Mouse (Mus musculus) lung, postnatal 14 days (tissue): Measurements from ENCODE around the gene Pex16.
"Not testable (repeated sequence)": the region's sequence is repeated elsewhere in the genome, so short reads cannot be mapped to it uniquely, and the experiment has no call there.

Experiments used
- DNase-seq: peaks from one replicate; pipeline ENCODE4 v3.0.0; 2021

Pex16 gene

DNA sequence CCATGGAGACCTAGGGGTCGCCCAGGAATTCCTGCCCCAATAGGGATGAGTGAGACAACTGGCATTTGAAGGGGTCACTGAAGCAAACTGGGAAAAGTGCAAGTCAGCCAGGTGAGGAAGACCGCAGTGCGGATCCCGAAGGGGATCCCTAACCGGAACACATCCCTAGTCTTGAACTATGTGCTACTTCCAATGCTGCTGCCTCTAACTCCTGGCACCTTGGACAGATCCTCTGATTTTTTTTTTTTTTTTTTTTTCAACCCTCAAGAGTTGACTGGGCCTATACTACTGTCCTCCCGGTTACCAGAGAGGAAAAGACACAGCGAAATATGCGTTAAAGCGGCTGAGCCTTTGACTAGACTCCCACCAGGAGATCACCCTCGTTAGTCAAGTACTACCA is 15.2 kb downstream of the Pex16 start:
- no peak for DNase-seq

GRCm38 (mm10) chr2:92390206-92390930 is 15.9 kb downstream of the Pex16 start:
- DNase-seq: peak; percentile 53

- no peak for DNase-seq
Observed at GRCm38 (mm10) chr2:92391116-92391515, 16.6 kb downstream of the Pex16 start.

GRCm38 (mm10) chr2:92391703-92392317 is 17.3 kb downstream of the Pex16 start:
- DNase-seq: no peak

DNA sequence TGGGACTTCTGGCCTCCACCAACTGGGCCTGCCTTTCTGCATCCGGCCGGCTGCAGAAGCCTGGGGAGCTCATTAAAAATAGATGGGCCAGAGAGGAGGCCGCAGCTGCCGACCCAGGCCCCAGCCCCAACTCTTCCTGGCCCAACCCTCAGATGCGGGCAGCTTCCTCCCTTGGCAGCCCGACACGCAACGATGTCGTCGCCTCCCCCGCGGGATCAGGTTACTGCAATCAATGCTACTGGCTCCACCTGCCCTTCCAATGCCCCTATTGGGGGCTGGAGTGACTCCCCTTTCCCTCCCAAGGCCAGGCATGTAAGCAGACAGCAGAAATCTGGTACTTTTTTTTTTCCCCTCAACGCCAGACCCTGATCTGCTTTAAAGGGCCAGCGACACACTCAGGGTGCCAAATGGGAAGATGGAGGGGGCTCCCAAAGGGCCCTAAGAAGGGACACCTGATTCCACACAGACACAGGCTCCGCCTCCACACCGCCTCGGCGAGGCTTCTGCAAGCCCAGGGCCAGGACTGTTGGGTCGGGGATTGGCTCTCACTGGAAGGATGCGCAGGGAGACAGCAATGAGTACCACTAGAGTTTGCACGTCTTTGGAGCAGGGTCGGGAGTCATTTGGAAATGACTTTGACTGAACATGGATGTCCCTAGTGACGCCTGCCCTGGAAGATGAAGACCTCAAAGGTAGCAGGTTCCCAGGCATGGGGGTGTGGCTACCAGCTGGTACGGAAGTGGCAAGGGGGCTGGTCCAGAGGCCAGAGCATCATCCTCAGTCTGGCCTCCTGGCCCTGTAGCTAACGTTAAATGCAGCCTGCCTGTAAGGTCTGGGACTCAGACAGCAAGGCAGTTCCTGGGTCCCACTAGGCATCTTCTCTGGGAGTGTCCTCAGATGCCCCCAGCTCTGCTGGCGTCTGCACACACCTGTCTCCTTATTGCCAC is 18.1 kb downstream of the Pex16 start:
- DNase-seq: no peak

- DNase-seq: no peak
Observed at GRCm38 (mm10) chr2:92395535-92395934, 21.1 kb downstream of the Pex16 start.

DNA sequence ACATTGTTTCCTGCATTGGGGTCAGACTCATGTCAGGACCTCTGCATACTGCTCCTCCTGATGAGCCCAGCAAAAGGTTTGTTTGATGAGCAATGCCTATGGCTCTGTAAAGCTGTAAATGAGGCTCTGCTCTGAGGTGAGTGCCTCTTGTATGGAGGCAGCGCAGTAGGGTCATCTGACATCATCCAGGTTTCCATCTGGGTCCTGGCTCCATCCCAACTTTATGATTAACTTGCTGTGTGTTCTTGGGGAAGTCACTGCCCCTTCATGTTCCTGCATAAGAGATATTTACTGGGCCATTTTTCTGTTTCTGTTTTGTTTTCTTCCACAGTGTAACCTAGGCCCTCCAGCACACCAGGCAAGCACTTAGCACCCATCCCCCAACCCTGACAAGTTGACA is 23.0 kb downstream of the Pex16 start:
- DNase-seq: no peak

- not testable (repeated sequence) for DNase-seq
Observed at GRCm38 (mm10) chr2:92399877-92400276, 25.4 kb downstream of the Pex16 start.

GRCm38 (mm10) chr2:92400682-92401081 is 26.2 kb downstream of the Pex16 start:
- no peak for DNase-seq

GRCm38 (mm10) chr2:92401091-92401561 is 26.6 kb downstream of the Pex16 start, which contains the start of gene Mapk8ip1:
Mapk8ip1 (minus strand) TSS chr2:92401263.
- DNase-seq: no peak

- DNase-seq: no peak
Observed at GRCm38 (mm10) chr2:92402591-92403326, 28.3 kb downstream of the Pex16 start.

GRCm38 (mm10) chr2:92403776-92404319 is 29.4 kb downstream of the Pex16 start:
- no peak for DNase-seq

DNA sequence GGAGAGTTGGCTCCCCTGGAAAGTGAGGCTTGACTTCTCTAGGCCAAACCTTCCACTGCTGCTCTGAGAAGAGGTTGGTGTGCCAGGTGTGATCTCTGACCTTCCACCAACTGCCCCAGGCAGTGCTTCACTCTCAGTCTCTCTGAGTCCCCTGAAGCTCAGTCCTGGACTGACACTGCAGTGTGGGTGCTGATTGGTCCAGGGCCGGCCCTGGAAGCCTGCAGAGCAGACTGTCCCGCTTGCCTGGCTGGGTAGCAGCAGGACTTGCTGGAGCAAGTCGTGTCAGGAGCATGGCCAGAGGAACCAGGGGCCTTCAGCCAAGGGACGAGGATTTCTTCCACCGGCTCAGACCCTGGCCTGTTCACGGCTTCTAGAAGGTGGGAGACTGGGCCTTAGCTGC is 30.3 kb downstream of the Pex16 start:
- no peak for DNase-seq

DNA sequence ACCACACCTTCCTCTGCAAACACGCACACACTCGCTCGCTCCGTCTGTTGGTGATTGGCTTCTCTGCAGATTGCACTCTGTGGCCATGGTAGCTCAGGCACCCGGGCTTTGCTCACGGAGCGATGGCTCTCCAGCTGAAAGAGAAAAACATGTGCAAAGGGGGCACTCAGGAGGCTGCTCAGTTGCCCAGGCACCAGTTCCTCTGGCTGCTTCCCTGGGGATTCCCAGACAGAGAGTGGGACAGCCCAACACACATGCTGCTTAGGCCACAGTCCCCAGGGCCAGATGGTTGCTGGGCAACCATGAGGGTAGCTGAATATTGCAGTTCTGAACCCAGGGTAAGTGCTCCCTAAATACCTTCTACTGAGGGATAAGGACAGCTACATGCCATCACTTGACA is 31.2 kb downstream of the Pex16 start:
- DNase-seq: no peak

GRCm38 (mm10) chr2:92408309-92409045 is 34.0 kb downstream of the Pex16 start:
- DNase-seq: no peak

DNA sequence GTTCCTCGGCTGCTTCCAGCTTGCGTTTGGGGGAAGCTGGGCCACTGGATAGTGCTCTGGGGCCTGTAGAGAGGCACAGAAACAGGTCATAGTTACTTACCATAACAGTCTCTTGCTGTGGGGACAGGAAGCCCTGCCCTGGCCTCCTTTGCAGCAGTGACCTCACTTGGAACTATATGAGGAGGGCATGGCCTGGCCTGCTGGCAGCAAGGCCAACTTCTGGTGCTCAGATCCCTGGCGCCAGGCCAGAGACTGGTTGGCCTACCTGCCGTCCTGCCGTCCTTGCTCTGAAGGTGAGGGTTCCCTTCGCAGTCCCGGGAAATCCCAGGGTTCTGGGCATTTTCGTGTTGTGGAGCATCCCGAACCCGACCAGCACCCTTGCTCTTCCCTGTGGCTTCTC is 37.2 kb downstream of the Pex16 start:
- DNase-seq: no peak

DNA sequence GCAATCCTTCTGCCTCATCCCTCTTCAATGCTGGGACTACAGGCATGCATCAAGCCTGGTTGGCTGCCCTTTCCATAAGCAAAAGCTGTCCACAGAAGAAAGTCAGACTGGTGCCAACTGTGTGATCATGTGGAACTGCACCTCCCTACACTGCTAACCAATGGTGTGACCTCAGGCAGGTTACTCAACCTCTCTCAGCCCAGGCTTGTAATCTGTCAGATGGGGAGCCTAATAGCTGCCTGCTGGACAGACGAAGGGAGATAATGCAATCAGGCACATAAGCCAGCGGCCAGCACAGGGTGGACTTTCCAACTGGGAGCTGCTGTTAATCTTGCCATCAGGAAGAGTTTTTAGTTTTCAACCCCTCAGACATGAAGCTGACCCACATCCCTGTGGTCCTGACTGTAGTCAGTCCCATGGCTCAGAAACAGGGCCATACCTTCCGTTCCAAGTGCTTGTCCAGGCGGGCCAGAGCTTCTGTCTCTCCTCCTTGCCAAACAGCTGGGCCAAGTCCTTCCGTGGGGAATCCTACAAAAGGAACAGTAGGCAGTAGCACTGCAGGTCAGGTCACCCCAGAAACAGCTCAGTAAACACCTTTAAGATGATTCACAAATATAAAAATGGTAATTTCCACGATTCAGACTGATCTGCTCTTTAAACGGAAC is 47.4 kb downstream of the Pex16 start:
- DNase-seq: no peak

- DNase-seq: no peak
Observed at GRCm38 (mm10) chr2:92422388-92423135, 48.1 kb downstream of the Pex16 start.

GRCm38 (mm10) chr2:92423156-92423555 is 48.7 kb downstream of the Pex16 start:
- DNase-seq: no peak
